Mouse (Mus musculus): Measurements from ENCODE around the gene Klrb1f. TPM values are rescaled to one million over a fixed set of nuclear protein-coding genes. Genes with fewer than 3 reads are reported as not detected.

The Klrb1f gene
- polyA plus RNA-seq, 1 experiment, result 0.54 TPM

Other genes starting within 250 kb of the Klrb1f start
- gene Gm44511, start 219.6 kb upstream of the Klrb1f start, polyA plus RNA-seq (2012; rRNA removed), result 0.23 and 0.43 TPM in 2 replicates
- gene Klrb1b, start 219.6 kb upstream of the Klrb1f start, polyA plus RNA-seq (2012; rRNA removed), result 0.92 and 0.93 TPM in 2 replicates
- 0.86 and 1.0 TPM in 2 replicates for gene Clec2i, start 158.3 kb upstream of the Klrb1f start, polyA plus RNA-seq (2012; rRNA removed)
- 3.2 and 3.4 TPM in 2 replicates for gene BC035044, start 154.8 kb upstream of the Klrb1f start, polyA plus RNA-seq (2012; rRNA removed)
- gene Clec2g, start 111.5 kb upstream of the Klrb1f start, polyA plus RNA-seq (2012; rRNA removed), result 0.03 and 0.15 TPM in 2 replicates
- gene Clec2e, start 55.0 kb downstream of the Klrb1f start, polyA plus RNA-seq (2012; rRNA removed), result 0.12 and 0.18 TPM in 2 replicates
- 85.0 and 92.0 TPM in 2 replicates for gene Clec2d, start 134.7 kb downstream of the Klrb1f start, polyA plus RNA-seq (2012; rRNA removed)
- gene Cd69, start 229.5 kb downstream of the Klrb1f start, polyA plus RNA-seq (2012; rRNA removed), result 0.32 and 0.49 TPM in 2 replicates